Mouse (Mus musculus) kidney, postnatal 4 days (tissue): ENCODE results near the gene Ebf4.
A peak's percentile ranks its signal among the peaks of the same experiment; 100 is the strongest.
"Not testable (repeated sequence)": the region's sequence is repeated elsewhere in the genome, so short reads cannot be mapped to it uniquely, and the experiment has no call there.

Source experiments
- DNase-seq, 2 experiments: peaks; one replicate each; pipeline ENCODE4 v3.0.0; 2021; ENCODE audit warnings: mixed read lengths in 2 of 2

The Ebf4 gene

GRCm38 (mm10) chr2:130296134-130296745 is 1.3 kb downstream of the Ebf4 start:
- DNase-seq = peak; percentile 27 to 48

- DNase-seq = no peak
Observed at GRCm38 (mm10) chr2:130297580-130297979, 2.6 kb downstream of the Ebf4 start.

GRCm38 (mm10) chr2:130303014-130303413 is 8.0 kb downstream of the Ebf4 start:
- DNase-seq = no peak

- no peak for DNase-seq
Observed at GRCm38 (mm10) chr2:130327057-130327456, 32.1 kb downstream of the Ebf4 start.

GRCm38 (mm10) chr2:130329502-130329901 is 34.5 kb downstream of the Ebf4 start:
- DNase-seq = no peak

- DNase-seq = no peak
Observed at GRCm38 (mm10) chr2:130335112-130335511, 40.1 kb downstream of the Ebf4 start.

GRCm38 (mm10) chr2:130340464-130341219 is 45.7 kb downstream of the Ebf4 start:
- DNase-seq = no peak

- no peak for DNase-seq
Observed at GRCm38 (mm10) chr2:130341220-130341580, 46.2 kb downstream of the Ebf4 start.

- no peak for DNase-seq
Observed at GRCm38 (mm10) chr2:130350376-130350775, 55.4 kb downstream of the Ebf4 start.

GRCm38 (mm10) chr2:130351758-130352339 is 56.9 kb downstream of the Ebf4 start:
- DNase-seq = no peak

- DNase-seq = no peak
Observed at GRCm38 (mm10) chr2:130353411-130353810, 58.4 kb downstream of the Ebf4 start.

GRCm38 (mm10) chr2:130353889-130354288 is 58.9 kb downstream of the Ebf4 start:
- DNase-seq = no peak

GRCm38 (mm10) chr2:130357551-130357950 is 62.6 kb downstream of the Ebf4 start:
- DNase-seq = no peak

GRCm38 (mm10) chr2:130358852-130359251 is 63.9 kb downstream of the Ebf4 start:
- DNase-seq = no peak

- peak; percentile 85 to 87 for DNase-seq
Observed at GRCm38 (mm10) chr2:130362511-130363026, 67.6 kb downstream of the Ebf4 start.

GRCm38 (mm10) chr2:130365211-130366094 is 70.5 kb downstream of the Ebf4 start:
- peak; percentile 59 to 72 for DNase-seq

- DNase-seq = no peak
Observed at GRCm38 (mm10) chr2:130367386-130367785, 72.4 kb downstream of the Ebf4 start.

- not testable (repeated sequence) for DNase-seq
Observed at GRCm38 (mm10) chr2:130373026-130373425, 78.1 kb downstream of the Ebf4 start.

- DNase-seq = no peak
Observed at GRCm38 (mm10) chr2:130374951-130375350, 80.0 kb downstream of the Ebf4 start.

- DNase-seq = no peak
Observed at GRCm38 (mm10) chr2:130383205-130383604, 88.2 kb downstream of the Ebf4 start.

GRCm38 (mm10) chr2:130383895-130384294 is 88.9 kb downstream of the Ebf4 start:
- DNase-seq = no peak

- no peak for DNase-seq
Observed at GRCm38 (mm10) chr2:130386212-130386611, 91.2 kb downstream of the Ebf4 start.

GRCm38 (mm10) chr2:130388796-130389195 is 93.8 kb downstream of the Ebf4 start:
- no peak for DNase-seq
